Mouse (Mus musculus) MEL (cell line): ENCODE measurements at regions not wholly inside any gene's neighbourhood (a gene's known extent, or its start where the extent isn't known, plus 50 kb on each side); places are given as distances from the start of the nearest gene placed in this dataset.

Source experiments
- DNase-seq: peaks from one replicate; pipeline ENCODE4 v3.0.0; 2011; ENCODE audit warnings: low read depth, low spot score
- H3K27ac ChIP-seq: 2 replicates; pipeline ENCODE4 v1.5.1; 2012; ENCODE audit warnings: low read depth, mild to moderate bottlenecking, control low read depth, low read length, moderate library complexity; ENCODE audit not compliant: control insufficient read depth
- H3K27me3 ChIP-seq, 2 experiments: fragments of 150-350 bp in 1 of 2; sonication (generic) in 1 of 2; 2 replicates each; pipeline ENCODE4 v1.6.1; 2012; ENCODE audit warnings: low read length in 2 of 2, mild to moderate bottlenecking in 2 of 2, improper control_type of control experiment in 1 of 2, moderate library complexity in 1 of 2; ENCODE audit not compliant: insufficient read depth in 2 of 2, control insufficient read depth in 1 of 2
- H3K36me3 ChIP-seq, 2 experiments: 2 replicates each; pipeline ENCODE4 v1.6.1; 2012 to 2014; ENCODE audit warnings: low read length in 2 of 2, improper control_type of control experiment in 1 of 2, inconsistent platforms in 1 of 2, mild to moderate bottlenecking in 1 of 2; ENCODE audit not compliant: insufficient read depth in 2 of 2, control insufficient read depth in 1 of 2
- H3K4me1 ChIP-seq, 2 experiments: fragments of 150-350 bp in 1 of 2; sonication (generic) in 1 of 2; 2 replicates each; pipeline ENCODE4 v1.6.1; 2012; ENCODE audit warnings: low read length in 2 of 2, improper control_type of control experiment in 1 of 2, mild to moderate bottlenecking in 1 of 2; ENCODE audit not compliant: insufficient read depth in 2 of 2, control insufficient read depth in 1 of 2
- H3K4me3 ChIP-seq, 2 experiments: fragments of 150-350 bp in 1 of 2; sonication (generic) in 1 of 2; 2 replicates each; pipeline ENCODE4 v1.5.1; 2012; ENCODE audit warnings: low read depth in 2 of 2, low read length in 2 of 2, mild to moderate bottlenecking in 2 of 2, moderate library complexity in 2 of 2, control low read depth in 1 of 2, improper control_type of control experiment in 1 of 2; ENCODE audit not compliant: control insufficient read depth in 1 of 2, insufficient read depth in 1 of 2
- H3K79me2 ChIP-seq: 2 replicates; pipeline ENCODE4 v1.6.1; 2012; ENCODE audit warnings: mild to moderate bottlenecking, low read length, moderate library complexity; ENCODE audit not compliant: control insufficient read depth, poor library complexity, insufficient read depth
- H3K9ac ChIP-seq: 2 replicates; pipeline ENCODE4 v1.6.1; 2012; ENCODE audit warnings: low read depth, mild to moderate bottlenecking, control low read depth, low read length, moderate library complexity; ENCODE audit not compliant: control insufficient read depth, poor library complexity, severe bottlenecking
- H3K9me3 ChIP-seq: fragments of 150-350 bp; sonication (generic); replicated peaks from 2 replicates; pipeline ENCODE4 v1.6.1; 2012; ENCODE audit warnings: mild to moderate bottlenecking, low read length, improper control_type of control experiment, moderate library complexity; ENCODE audit not compliant: insufficient read depth
- BHLHE40 ChIP-seq: IDR thresholded peaks from 2 replicates; pipeline ENCODE4 v1.6.1; 2012; ENCODE audit warnings: low read depth, mild to moderate bottlenecking, inconsistent platforms, low read length, improper control_type of control experiment, borderline replicate concordance
- CHD1 ChIP-seq: IDR thresholded peaks from 2 replicates; pipeline ENCODE4 v1.6.1; 2012; ENCODE audit warnings: low read depth, mild to moderate bottlenecking, inconsistent platforms, low read length, improper control_type of control experiment
- EP300 ChIP-seq, 2 experiments: IDR thresholded peaks; 2 replicates each; pipeline ENCODE4 v1.6.1; 2011; ENCODE audit warnings: improper control_type of control experiment in 2 of 2, low read length in 2 of 2, low read depth in 1 of 2, mild to moderate bottlenecking in 1 of 2
- GATA1 ChIP-seq: IDR thresholded peaks from 2 replicates; pipeline ENCODE4 v1.6.1; 2011; ENCODE audit warnings: low read depth, low read length, improper control_type of control experiment
- NELFE ChIP-seq: IDR thresholded peaks from 2 replicates; pipeline ENCODE4 v1.6.1; 2011; ENCODE audit warnings: low read depth, low read length, improper control_type of control experiment
- NRF1 ChIP-seq: IDR thresholded peaks from 2 replicates; pipeline ENCODE4 v1.6.1; 2014; ENCODE audit warnings: low read depth, mild to moderate bottlenecking, inconsistent platforms, low read length, improper control_type of control experiment, moderate library complexity; ENCODE audit not compliant: poor library complexity, insufficient read depth, severe bottlenecking
- RAD21 ChIP-seq: IDR thresholded peaks from 2 replicates; pipeline ENCODE4 v1.6.1; 2011; ENCODE audit warnings: mild to moderate bottlenecking, low read depth, low read length, improper control_type of control experiment
- SIN3A ChIP-seq: IDR thresholded peaks from 2 replicates; pipeline ENCODE4 v1.6.1; 2012; ENCODE audit warnings: low read length, improper control_type of control experiment, inconsistent platforms
- SMC3 ChIP-seq: IDR thresholded peaks from 2 replicates; pipeline ENCODE4 v1.6.1; 2011; ENCODE audit warnings: low read depth, low read length, improper control_type of control experiment
- TAL1 ChIP-seq: IDR thresholded peaks from 2 replicates; pipeline ENCODE4 v1.6.1; 2012; ENCODE audit warnings: mild to moderate bottlenecking, inconsistent platforms, low read length, moderate library complexity, mixed read lengths
- TCF12 ChIP-seq: IDR thresholded peaks from 2 replicates; pipeline ENCODE4 v1.6.1; 2014; ENCODE audit warnings: low read depth, mild to moderate bottlenecking, inconsistent platforms, low read length, improper control_type of control experiment, moderate library complexity
- UBTF ChIP-seq: IDR thresholded peaks from 2 replicates; pipeline ENCODE4 v1.6.1; 2012; ENCODE audit warnings: low read depth, mild to moderate bottlenecking, inconsistent platforms, low read length, improper control_type of control experiment, moderate library complexity, borderline replicate concordance; ENCODE audit not compliant: insufficient read depth
- ZC3H11A ChIP-seq: IDR thresholded peaks from 2 replicates; pipeline ENCODE4 v1.6.1; 2012; ENCODE audit warnings: low read depth, mild to moderate bottlenecking, inconsistent platforms, low read length, improper control_type of control experiment
- ZKSCAN1 ChIP-seq: IDR thresholded peaks from 2 replicates; pipeline ENCODE4 v1.6.1; 2012; ENCODE audit warnings: low read depth, mild to moderate bottlenecking, inconsistent platforms, low read length, improper control_type of control experiment, moderate library complexity

- Histone ChIP-seq H3K27me3 (no peaks in the 10 kb centered on the region), H3K9ac (no peak overlapping the region), H3K4me3 (no peak overlapping the region), H3K4me1 (no peaks in the 10 kb centered on the region), H3K9me3 (no peaks in the 10 kb centered on the region), H3K36me3 (no peaks in the 10 kb centered on the region), H3K27ac (no peak overlapping the region), H3K79me2 (no peaks in the 10 kb centered on the region)
- DNase-seq = no peak
- no peak for TF ChIP-seq BHLHE40
Observed at GRCm38 (mm10) chr2:117399487-117399886, 56.7 kb upstream of the Rasgrp1 start.

DNA sequence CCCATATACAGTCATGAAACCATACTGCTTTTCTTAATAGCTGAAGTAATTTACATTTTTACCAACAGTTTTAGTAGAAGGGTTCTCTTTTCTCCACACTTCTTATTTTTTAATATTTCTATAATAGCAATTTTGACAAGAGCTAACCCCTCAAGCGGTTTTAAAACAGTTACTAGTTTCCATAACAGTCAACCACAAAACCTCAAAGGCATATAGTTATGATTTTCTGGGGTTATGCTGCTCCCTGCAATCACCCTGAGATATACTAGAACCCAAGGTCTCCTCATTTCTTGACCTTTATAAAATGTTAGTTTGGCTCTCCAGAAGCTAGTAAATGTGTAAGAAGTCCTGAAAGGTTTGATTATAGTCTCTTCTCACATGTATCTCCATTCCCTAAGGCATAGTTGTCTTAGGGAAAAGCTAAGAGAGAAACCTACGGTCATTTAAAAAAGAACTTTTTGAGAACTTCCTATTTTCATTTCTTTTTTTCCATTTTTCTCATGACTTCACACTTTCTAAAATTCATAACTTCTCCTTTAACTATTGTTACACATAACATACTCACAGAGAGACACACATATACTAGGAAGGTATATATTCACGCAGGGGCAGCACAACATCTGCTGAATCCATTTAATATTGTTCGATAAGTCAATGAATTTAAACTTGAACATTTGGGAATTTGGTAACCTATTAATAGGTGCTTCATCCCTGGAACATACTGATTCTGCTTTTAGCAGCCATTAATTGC is 60.8 kb upstream of the Rasgrp1 start:
- Histone ChIP-seq H3K27ac (no peak overlapping the region), H3K4me3 (no peak overlapping the region), H3K27me3 (no peaks in the 10 kb centered on the region), H3K9me3 (no peaks in the 10 kb centered on the region), H3K9ac (no peak overlapping the region), H3K4me1 (no peaks in the 10 kb centered on the region), H3K79me2 (no peaks in the 10 kb centered on the region), H3K36me3 (no peaks in the 10 kb centered on the region)
- no peak for DNase-seq
- TF ChIP-seq RAD21 (no peak), GATA1 (no peak), ZKSCAN1 (no peak), BHLHE40 (no peak), NELFE (no peak), TCF12 (no peak), NRF1 (no peak)

DNA sequence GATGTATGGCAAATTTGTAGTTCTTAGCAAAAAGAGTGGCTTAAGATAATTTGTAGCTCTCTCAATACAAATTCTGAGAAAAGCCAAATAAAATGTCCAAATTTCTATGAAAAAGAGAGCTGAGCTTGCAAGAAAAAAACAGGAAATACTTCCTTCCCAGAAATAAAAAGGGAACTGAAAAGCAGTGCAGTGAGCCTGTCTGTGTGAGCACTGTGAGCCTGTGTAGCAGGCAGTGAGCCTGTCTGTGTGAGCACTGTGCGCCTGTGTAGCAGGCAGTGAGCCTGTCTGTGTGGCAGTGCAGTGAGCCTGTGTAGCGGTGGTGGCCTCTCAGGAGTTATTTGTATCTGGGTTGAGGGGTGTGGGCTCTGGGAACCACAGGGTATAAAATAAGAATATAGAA is 62.7 kb upstream of the Rasgrp1 start:
- Histone ChIP-seq H3K9me3 (no peaks in the 10 kb centered on the region), H3K27me3 (no peaks in the 10 kb centered on the region), H3K4me3 (no peak overlapping the region), H3K79me2 (no peaks in the 10 kb centered on the region), H3K27ac (no peak overlapping the region), H3K36me3 (no peaks in the 10 kb centered on the region), H3K9ac (no peak overlapping the region), H3K4me1 (no peaks in the 10 kb centered on the region)
- no peak for TF ChIP-seq EP300 (IDR thresholded peaks at IDR 0.05; ENCODE audit: low read depth in 1 of 2, low read length in 2 of 2)
- TF ChIP-seq CHD1 = no peak
- no peak for TF ChIP-seq UBTF
- TF ChIP-seq SMC3 = no peak
- TF ChIP-seq TAL1 = no peak
- TF ChIP-seq GATA1 = no peak
- no peak for TF ChIP-seq SIN3A
- TF ChIP-seq ZC3H11A = no peak
- DNase-seq = no peak
